Mouse (Mus musculus): ENCODE measurements at regions not wholly inside any gene's neighbourhood (a gene's known extent, or its start where the extent isn't known, plus 50 kb on each side); places are given as distances from the start of the nearest gene placed in this dataset.
A peak's percentile ranks its signal among the peaks of the same experiment; 100 is the strongest.

DNA sequence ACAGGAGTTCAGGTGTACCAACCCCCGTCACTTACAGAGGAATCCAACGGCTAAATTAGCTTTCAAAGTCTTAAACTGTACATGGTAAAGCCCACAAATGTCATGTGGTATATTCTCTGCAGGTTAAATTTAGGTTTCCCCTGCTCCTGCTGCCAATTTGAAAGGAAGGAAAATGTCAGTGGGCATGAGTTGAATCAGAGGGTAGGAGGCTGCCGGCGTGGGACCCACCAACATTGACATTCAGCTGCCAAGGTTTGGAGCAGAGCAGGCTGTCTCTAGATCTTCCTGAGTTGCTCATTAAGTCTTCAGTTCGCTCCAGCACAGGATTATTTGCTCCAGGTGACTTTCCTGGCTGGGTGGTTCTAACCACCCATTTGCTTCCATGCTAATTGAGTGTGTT is 532.1 kb downstream of the Tmem114 start:
- DNase-seq (ENCODE audit: low spot score): no peak

DNA sequence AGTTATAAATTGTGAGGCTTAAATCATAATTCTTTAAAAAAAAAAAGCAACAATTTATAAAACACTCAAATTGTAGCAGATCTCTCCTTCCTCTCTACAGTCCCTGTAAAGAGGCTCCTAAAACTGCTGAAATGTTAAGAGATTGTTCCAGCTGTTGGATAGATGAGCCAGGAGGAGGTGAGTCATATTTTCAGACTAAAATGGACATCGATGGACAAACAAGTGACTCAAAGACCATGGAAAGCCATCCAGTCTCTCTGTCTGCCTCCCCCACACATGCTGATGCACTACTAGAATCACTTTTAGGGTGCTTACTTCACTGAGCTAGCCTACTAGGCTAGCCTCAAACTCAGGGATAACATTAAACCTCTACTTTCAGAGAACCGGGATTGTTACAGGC is 561.5 kb downstream of the Tmem114 start:
- DNase-seq (ENCODE audit: low spot score): no peak

DNA sequence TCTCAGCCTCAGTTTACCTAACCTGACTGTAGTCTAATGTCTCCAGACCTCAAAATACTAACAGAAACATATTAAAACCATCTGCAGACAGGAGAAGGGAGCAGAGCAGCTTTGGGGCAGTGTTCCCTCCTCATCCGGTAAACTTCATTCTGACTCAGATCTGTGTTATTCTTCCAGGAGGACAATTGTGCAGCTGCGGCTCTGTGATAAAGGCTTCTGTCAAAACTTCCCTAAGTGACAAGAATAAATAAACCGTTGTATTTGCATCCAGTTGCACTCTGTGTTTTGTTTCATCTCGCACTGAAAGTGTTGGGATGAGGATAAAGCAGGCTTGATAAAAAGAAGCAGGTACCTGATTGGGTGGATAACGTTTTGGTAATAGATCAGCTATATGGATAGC is 585.8 kb downstream of the Tmem114 start:
- no peak for DNase-seq (ENCODE audit: low spot score)

DNA sequence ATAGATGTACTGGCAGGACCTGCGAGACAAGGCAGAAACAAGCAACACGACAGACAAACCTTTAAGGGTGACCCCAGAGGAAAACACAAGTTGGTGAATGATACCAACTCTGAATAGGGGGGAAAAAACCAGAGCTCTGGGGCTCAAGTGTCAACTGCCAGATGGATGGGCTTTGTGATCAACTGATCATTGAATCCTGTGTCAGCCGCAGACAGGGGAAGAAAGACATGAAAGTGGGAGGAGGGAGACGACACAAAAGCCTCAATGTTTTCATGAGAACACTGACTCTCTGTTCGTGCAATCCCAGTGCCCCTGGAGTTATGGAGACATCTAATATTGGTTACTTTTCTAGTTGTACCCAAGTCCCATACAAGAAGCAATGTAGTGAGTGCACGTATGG is 593.8 kb downstream of the Tmem114 start:
- no peak for DNase-seq (ENCODE audit: low spot score)

DNA sequence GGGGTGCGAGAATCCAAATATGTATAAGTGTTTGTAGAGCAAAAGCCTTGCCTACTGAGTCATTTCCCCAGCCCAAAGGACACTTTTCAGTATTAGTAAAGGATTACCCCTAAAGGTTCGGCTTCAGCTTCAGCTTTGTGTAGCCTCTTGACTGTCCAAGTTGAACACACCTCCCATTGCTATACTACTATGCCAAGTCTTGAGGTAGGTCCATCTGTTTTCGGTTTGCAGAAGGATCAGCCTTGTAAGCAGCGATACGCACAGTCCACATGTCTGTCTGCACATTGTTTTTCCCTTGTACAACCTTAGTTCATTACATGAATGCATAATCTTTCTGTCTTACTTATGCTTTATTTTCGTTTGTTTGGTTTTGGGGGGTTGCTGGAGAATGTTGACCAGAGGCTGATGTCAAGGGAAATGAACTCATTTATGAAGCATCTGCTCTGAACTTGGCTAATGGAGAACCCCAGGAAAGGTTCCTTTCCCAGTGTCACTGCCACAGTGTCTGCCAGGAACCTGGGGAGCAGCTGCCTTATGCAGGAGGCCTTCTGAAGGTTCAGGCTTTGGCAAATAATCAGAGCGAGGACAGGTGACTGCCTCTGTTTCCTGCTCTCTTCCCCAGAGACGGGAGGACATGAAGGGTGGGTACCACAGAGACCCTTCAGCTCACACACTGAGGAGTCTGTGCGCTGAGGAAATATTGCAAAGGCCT is 594.8 kb downstream of the Tmem114 start:
- no peak for DNase-seq (ENCODE audit: low spot score)

DNA sequence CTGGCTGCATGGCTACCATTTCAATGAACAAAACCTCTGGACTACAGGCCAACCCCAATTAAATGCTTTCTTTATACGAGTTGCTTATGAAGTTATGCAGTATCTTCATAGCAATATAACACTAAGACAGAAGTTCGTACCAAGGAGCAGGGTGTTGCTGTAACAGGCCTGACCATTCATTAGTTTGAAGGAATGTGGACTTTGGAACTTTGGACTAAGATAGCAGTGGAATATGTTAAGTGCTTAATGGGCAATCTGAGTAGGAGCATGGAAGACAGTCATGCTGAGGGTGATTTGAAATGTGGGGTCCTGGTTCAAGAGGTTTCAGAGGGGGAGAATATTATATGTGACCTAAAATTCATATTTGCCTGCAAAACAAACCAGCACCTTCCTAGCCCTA is 623.8 kb downstream of the Tmem114 start:
- no peak for DNase-seq (ENCODE audit: low spot score)

DNA sequence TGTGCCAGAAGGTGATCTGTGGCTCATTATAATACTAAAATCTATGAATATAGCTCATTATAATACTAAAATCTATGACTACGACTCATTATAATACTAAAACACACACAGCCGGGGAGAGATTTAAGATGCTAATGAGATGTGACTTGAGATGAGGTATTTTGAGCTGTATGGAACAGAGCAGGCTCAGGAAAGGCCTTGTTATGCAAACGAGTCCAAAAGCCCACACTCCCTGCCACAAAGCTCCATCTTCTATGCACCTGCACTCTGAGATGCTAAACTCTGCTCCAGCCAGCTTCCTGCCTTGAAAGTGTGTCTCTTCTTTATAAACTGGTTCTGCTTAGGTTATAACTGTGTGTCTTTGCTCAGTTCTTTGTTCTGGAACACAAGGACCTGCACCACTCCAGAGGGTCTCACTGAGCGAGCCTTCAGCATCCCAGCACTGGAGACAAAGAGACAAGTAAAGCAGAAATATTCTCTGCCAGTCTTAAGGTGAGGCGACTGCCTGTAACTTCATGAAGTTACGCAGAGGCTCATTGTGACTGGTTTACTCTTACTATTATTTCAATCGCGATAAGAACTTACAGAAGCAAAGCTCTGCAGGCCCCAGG is 627.7 kb downstream of the Tmem114 start:
- DNase-seq (ENCODE audit: low spot score): peak; percentile 74

DNA sequence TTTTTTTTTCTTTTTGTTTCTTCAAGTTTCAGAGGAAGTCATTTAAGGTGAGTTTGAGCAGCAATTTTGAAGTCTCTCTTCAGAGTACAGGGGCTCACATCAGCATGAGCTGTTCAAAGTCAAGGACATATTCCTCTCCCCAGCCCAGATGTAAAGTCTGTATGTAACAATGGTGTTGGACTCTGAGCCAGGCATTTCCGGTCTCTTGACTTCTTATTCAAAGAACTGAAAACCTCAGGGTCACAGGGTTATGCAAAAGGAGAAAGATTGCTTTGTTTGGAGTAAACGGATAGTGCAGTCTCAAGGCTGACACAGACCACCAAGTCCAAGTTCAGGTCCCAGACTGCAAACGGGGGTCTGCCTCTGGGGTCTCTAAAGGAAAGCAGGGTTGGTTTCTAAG is 629.4 kb downstream of the Tmem114 start:
- no peak for DNase-seq (ENCODE audit: low spot score)

DNA sequence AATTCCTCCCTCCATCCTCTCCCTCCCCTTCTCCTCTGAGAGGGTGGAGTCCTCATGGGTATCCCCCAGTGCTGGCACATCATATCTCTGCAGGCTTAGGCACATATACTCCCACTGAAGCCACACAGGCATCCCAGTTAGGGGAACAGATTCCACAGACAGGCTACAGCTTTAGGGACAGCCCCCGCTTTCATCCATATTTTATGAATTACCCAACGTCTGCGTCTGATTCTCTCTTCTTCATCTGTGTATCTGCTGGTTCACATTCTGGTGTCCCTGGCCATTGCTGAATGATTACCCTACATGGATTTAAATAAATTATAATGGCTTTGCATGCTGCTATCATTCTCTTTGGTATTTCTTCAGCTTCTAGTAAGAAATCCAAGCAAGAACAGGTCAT is 632.4 kb downstream of the Tmem114 start:
- no peak for DNase-seq (ENCODE audit: low spot score)

DNA sequence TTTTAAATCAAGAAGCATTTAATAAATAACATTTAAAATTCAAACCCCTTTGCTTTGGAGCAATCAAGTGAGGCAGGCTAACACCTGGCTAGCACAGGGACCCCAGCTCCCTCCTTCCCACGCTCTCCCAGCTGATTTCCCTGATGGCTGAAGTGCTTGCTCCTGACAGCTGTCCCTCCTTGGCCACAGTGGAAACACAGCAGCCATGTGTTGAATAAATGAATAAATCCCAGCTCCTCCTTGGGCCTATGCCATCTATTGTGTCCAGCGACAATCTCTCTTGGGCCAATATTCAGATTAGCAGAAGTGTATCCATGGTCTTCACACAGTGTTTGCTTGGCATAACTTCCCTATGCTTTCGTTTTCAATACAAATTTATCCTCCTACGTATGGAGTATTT is 634.7 kb downstream of the Tmem114 start:
- DNase-seq (ENCODE audit: low spot score): no peak

DNA sequence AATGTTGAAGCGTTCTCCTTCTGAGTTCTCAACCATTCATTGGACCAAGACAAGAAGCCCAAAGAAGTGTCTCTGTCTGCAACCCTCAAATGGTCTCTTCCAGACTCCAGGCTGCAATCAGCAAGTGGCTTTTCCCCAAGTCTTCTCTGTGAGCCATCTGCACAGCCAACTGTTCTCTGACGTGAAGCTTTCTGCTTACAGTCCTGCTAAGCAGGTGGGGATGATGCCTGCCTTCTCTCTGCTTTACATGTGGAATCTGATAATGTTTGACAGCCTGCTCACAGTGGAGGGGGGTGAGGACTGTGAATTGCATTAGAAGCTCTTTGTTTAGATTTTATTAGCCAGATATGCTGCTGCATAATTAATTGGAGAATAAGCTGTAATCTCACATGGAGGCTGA is 636.7 kb downstream of the Tmem114 start:
- DNase-seq (ENCODE audit: low spot score): no peak

DNA sequence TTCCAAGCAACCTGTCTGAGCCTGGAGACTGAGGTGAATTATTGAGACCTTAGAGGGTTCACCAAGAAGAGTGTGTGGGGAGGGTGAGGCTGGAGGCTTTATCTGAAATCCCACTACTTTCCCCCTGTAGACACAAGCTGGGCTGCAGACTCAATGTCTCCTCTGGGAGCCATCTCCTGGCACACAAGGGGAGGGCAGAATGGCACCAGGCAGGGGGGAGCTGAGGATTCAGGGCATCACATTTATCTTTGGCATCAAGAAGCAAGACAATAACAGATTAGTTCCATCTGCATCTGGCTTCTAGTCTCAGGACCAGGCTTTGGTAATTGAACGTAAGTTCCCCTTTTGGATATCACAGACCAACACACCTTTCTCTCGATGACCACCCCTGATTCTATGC is 643.4 kb downstream of the Tmem114 start:
- DNase-seq (ENCODE audit: low spot score): no peak

DNA sequence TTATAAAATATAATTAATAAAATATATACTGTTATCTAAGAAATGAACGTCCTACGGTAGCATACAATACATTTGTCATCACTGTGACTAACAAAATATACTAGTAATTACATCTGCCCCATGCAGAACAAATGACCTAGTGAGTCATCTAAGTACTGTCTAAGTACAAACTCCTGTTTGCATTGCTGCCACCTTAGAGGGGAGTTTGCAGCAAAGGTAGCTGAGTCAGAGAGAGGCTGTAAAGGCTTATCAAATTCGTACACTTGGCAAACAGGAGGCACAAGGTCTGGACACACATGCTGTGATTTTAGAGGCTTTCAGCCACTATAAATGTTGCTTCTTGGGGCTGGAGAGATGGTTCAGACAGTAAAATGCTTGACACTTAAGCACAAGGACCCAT is 649.3 kb downstream of the Tmem114 start:
- DNase-seq (ENCODE audit: low spot score): no peak

DNA sequence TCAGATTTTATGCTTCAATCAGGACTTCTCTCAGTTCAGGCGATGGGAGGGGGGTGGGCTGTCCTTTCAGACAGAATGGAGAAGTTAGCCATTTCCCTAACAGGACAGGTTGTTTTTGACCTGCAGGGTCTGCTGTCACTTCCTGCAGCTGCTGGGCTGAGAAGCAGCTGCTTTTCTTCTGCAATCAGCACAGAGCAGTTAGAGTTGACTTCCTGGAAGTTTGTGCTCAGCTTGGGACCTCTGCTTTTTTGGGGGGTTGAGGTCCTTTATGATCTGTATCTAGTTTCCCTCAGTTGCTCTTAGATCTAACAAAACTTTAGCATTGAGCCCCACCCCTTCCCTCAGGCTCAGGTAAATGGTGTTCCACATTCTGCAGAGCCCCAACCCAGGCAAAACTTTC is 656.5 kb downstream of the Tmem114 start:
- DNase-seq (ENCODE audit: low spot score): peak; percentile 85

DNA sequence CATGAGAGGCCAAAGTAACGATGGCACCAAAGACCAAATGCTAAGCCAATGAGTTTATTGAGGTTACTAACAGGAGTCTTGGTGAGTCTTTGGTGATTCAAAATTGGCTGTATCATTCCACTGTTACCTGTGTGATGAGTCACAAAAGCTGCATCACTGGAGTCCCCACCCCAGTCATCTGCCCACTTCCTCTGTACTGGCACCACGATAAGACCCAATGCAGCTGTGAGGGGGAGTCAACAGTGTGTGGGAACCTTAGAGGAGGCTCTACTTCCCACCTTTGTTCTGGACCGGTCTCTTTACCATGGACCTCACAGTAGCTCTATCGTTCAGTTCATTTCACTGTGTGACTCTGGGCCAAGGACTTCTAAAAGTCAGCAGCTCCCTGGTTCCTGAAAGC is 657.2 kb downstream of the Tmem114 start:
- DNase-seq (ENCODE audit: low spot score): peak; percentile 86

DNA sequence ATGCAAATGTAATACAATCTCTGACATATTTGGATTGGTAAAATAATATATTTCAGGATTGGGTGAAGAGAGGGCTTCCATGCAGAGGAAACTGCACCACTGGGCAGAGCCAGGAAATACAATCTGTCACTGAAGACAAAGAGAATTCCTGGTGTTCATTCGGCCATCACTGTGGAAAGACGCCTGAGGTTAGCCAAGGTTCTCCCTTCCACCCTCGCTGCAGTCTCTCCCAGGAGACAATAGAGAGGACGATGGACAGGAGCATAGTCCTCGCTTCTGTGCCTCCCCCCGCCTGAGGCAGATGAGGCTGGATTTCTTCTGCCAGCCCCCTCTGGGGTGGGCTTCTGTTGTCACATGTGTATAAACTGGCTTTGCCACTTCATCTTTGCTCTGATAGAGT is 660.6 kb downstream of the Tmem114 start:
- no peak for DNase-seq (ENCODE audit: low spot score)

DNA sequence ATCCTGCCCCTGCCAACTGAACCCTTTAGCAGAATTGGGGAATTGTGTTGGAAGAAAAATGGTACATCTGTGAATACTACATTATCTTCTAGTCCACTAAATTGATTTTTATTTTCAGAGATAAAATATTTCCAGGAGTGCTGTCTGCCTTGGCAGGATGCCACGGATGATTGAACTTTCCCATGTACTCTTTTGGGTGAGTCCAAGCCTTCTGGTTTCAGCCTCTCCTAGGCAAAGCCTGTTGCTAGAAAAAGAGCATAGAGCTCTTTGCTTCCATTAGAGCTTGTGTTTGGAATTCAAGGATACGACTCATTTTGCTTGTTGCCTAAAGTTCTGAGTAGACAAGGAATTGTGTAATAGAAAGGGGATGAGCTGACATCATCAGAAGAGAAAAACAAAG is 696.8 kb downstream of the Tmem114 start:
- DNase-seq (ENCODE audit: low spot score): no peak

DNA sequence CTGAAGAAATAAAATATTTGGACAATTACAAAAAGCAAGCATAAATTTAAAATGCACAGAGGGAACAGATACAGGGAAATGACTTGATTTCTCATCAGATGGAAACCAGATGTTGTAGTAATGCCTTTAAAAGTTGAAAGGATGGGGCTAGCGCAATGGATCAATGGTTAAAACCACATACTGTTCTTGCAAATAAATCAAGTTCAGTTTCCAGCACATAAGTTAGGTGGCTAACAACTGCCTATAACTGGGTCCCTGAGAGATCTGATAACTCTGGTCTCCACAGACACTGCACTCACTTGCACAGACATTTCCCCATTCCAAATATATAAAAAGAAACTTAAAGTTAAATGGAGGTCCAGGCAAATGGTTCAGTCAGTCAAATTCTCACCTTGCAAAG is 699.7 kb downstream of the Tmem114 start:
- DNase-seq (ENCODE audit: low spot score): no peak

DNA sequence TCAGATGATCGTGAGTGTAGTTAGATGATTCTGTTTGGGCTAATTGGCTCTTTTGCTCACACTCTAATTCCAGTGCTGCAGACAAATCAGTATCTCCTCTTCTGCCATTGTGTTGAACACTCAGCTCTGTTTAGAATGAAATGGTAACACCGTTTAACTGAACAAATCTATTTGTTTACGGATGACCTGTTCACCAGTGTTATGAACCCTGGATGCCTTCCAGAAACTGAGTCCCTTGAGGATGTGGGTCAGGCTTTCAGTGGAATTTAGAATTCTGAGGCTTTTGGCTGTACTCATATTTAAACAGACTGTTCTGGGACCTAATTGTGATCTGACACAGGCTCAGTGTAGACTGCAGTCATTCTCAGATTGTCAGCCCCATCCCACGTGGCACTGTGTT is 723.5 kb downstream of the Tmem114 start:
- no peak for DNase-seq (ENCODE audit: low spot score)

DNA sequence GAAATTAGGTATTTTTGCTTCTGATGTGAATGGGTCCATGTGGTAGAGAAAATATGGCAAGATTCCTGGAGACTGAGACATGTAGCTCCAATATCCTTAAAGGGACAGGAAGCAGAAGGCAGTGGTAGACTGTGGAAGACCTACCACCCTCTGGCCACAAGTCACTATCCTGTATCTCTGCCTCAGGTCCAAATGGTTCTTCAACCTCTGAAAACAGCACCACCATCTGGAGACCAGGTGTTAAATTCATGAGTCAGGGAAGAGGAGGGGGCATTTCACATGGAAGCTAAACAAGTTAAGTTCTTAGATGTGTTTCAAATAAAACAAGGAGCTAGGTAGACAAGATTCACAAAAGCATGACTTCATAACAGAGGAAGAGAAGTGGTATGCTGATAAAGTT is 739.5 kb downstream of the Tmem114 start:
- no peak for DNase-seq (ENCODE audit: low spot score)

DNA sequence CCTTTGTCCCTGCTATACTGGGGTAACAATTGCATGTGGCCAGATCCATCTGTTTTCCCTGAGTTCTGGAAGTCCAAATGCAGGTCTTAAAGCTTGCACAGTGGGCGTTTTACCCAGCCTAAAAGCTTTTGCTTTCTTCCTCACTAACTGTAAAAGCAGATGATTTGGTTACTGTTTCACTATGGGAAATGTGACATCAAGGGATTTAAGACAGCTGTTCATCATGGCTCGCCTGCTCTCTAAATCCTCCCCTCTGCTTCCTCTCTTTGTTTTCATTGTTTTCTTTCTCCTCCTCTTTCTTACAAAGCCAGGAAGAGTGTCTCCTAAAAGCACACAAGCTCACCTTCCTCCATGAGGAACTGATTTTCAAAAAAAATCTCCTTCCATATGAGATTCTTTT is 758.8 kb downstream of the Tmem114 start:
- no peak for DNase-seq (ENCODE audit: low spot score)

DNA sequence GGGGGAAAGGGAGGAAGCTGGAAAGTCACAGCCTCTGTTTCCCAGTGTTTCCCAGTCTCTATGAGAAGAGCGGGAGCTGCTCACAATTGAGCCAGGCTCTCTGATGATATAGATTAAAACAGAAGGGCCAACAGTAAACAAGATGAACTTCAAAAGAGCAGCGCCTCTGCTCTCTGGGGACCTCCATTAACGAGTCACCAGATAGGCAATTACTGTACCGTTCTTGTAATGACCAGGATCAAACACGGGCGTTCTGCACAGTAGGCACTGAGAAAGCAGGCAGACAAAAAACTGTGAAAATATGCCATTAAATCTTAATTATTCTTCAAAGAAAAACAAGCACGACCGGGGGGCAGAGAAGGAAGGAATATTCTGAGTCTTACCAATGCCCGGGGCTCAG is 766.8 kb downstream of the Tmem114 start:
- no peak for DNase-seq (ENCODE audit: low spot score)

DNA sequence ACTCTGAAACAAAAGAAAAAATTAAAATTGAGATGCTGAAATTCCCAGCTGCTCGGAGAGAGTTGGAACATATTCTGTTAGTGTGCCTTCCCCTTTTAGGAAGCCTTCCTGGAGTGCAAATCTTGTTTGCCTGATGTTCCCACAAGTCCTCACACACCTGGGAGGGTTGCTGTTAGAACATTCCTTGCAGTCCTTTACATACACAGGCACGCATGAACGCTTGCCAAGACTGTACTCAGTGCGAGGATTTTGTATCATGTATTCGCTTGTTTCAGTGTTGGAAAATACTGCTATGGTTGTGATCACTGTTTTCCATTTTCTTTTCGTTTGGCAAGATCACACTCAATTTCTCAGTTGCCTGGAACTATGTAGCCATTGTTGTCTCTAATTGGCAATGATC is 770.5 kb downstream of the Tmem114 start:
- DNase-seq (ENCODE audit: low spot score): no peak

DNA sequence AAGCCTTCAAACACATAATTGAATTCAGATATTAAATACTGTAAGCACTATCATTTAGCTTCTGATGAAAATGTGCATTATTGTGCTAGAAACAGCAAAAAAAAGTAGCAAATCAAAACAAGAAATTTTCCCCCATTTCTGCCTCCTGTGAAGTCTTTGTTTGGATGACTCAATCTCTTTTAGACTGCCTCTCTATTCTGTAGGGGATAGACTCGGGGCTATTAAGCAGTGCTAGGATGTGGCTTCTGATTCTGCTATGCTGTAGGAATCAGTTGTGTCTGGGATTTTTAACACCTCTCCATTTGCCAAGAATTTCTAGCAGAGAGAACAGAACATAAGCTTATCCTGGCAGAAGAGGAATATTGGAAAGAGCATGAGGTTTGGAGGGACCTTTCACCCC is 775.2 kb downstream of the Tmem114 start:
- no peak for DNase-seq (ENCODE audit: low spot score)

Data from thymus, postnatal 0 days (tissue).